Mouse (Mus musculus) embryonic facial prominence, embryonic 12.5 days (tissue): ENCODE measurements at regions not wholly inside any gene's neighbourhood (a gene's known extent, or its start where the extent isn't known, plus 50 kb on each side); places are given as distances from the start of the nearest gene placed in this dataset.

ENCODE experiments used
- ATAC-seq: fragments of 200-750 bp; cut with Nextera tagmentation; 2 replicates; pipeline ENCODE4 v1.8.0; 2017; ENCODE audit not compliant: insufficient number of reproducible peaks, insufficient read depth, low FRiP score, low TSS enrichment
- H3K27ac ChIP-seq: fragments of 300-500 bp; sonication (generic); 2 replicates; pipeline ENCODE4 v1.5.1; 2016; ENCODE audit warnings: mild to moderate bottlenecking
- H3K27me3 ChIP-seq: fragments of 300-500 bp; sonication (generic); 2 replicates; pipeline ENCODE4 v1.6.1; 2016; ENCODE audit warnings: mild to moderate bottlenecking, moderate library complexity
- H3K36me3 ChIP-seq: fragments of 300-500 bp; sonication (generic); 2 replicates; pipeline ENCODE4 v1.6.1; 2016; ENCODE audit warnings: mild to moderate bottlenecking
- H3K4me1 ChIP-seq: fragments of 300-500 bp; sonication (generic); 2 replicates; pipeline ENCODE4 v1.6.1; 2016
- H3K4me2 ChIP-seq: fragments of 300-500 bp; sonication (generic); replicated peaks from 2 replicates; pipeline ENCODE4 v1.6.1; 2016; ENCODE audit warnings: mild to moderate bottlenecking, moderate library complexity
- H3K4me3 ChIP-seq: fragments of 300-500 bp; sonication (generic); 2 replicates; pipeline ENCODE4 v1.5.1; 2016; ENCODE audit warnings: mild to moderate bottlenecking
- H3K9ac ChIP-seq: fragments of 300-500 bp; sonication (generic); 2 replicates; pipeline ENCODE4 v1.6.1; 2016; ENCODE audit warnings: mild to moderate bottlenecking, moderate library complexity
- H3K9me3 ChIP-seq: fragments of 300-500 bp; sonication (generic); 2 replicates; pipeline ENCODE4 v1.6.1; 2016; ENCODE audit warnings: mild to moderate bottlenecking, moderate library complexity
- WGBS: fragments of 180-500 bp; shearing (Covaris S2); methylation state at CpG from one replicate; pipeline ENCODE4 v1.1.7; 2016; 5-methylcytosine and 5-hydroxymethylcytosine counted together

- Histone ChIP-seq H3K27me3 (no peaks in the 10 kb centered on the region), H3K4me3 (no peak overlapping the region), H3K36me3 (no peaks in the 10 kb centered on the region), H3K4me2 (no peak overlapping the region), H3K9ac (no peak overlapping the region), H3K9me3 (no peaks in the 10 kb centered on the region), H3K27ac (no peak overlapping the region), H3K4me1 (no peaks in the 10 kb centered on the region)
- no peak for ATAC-seq
- WGBS = 88% methylated on average over 10 of the region's 10 CpGs
Observed at GRCm38 (mm10) chr7:125187011-125187740, 257.3 kb upstream of the Kdm8 start.

- Histone ChIP-seq H3K4me2 (no peak overlapping the region), H3K27me3 (no peaks in the 10 kb centered on the region), H3K36me3 (no peaks in the 10 kb centered on the region), H3K27ac (no peak overlapping the region), H3K4me1 (no peaks in the 10 kb centered on the region), H3K9me3 (no peaks in the 10 kb centered on the region), H3K9ac (no peak overlapping the region), H3K4me3 (no peak overlapping the region)
- 89% methylated on average over 5 of the region's 5 CpGs for WGBS
- ATAC-seq = no peak
Observed at GRCm38 (mm10) chr7:125188986-125189385, 255.5 kb upstream of the Kdm8 start.

DNA sequence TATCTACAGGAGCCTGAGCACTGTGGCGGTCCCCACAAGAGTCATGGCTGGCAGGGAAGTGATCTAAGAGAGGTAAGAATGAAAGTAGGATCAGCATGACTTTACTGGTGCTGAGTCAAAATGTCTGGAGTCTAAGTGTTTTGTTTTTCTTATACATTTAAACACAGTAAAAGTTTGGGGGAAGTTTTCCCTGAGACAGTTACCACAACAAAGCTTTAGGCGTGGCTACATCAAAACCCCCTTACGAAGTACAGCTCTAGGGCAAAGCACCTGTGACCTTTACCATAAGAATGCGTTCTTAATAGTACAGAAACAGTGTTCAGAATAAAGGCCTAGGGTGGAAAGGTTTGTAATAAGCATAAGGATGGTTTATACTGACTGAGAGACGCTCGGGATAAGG, 254.4 kb upstream of the Kdm8 start:
- H3K4me3 ChIP-seq = no peak overlapping the region
- no peak for ATAC-seq

DNA sequence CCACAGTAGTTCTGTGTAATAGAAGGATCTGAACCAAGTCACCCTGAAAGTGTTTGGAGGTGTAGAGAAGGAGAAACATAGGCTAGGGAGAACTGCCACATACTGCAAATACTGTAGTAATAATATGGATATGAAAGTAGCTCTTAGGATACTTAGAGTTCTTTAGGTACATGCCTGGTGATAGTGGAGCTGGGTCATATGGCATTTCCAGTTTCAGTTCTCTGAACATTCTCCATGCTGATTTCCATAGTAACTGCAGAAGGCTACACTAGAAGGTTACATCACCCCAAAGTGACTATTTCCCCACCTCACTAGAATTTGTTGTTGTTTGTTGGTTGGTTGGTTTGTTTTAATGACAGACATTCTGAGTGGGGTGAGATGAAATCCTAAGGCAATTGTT, 253.2 kb upstream of the Kdm8 start:
- Histone ChIP-seq H3K36me3 (no peaks in the 10 kb centered on the region), H3K4me3 (no peak overlapping the region), H3K4me2 (no peak overlapping the region), H3K27ac (no peak overlapping the region), H3K9ac (no peak overlapping the region), H3K9me3 (no peaks in the 10 kb centered on the region), H3K27me3 (no peaks in the 10 kb centered on the region), H3K4me1 (no peaks in the 10 kb centered on the region)
- ATAC-seq = no peak

More for the DNA sequence above, 254.4 kb upstream of the Kdm8 start:
- Histone ChIP-seq H3K9me3 (no peaks in the 10 kb centered on the region), H3K27me3 (no peaks in the 10 kb centered on the region), H3K4me1 (no peaks in the 10 kb centered on the region), H3K36me3 (no peaks in the 10 kb centered on the region), H3K27ac (no peak overlapping the region), H3K4me2 (no peak overlapping the region), H3K9ac (no peak overlapping the region)
- 79% methylated on average over 6 of the region's 6 CpGs for WGBS

DNA sequence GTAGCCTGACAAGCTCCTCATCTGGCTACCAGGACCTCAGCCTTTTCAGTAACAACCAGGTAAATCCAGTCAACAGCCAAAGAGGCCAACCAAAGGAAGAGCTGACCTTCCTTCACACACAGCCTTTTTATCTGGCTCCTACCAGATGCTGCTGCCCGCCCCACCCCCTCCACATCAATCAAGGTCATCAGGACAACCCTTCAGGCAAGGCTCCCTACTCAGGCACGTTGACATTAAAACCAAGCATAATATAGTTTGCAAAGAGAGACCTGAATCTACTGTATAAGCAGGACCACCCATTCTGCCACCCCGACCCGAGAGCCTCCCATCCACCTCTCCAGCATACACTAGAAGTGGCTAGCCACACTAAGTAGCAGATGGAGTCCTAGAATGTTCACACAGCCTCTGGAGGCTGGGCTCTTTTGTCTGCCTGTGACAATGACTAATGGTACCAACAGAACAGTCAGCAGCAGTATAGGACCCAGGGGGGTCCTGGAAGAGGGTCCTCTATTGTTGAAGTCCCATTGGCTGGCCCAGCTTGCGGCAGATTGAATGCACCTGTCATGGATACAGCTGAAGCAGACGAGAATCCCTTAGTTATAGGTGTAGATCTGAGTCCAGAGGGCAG, 233.0 kb upstream of the Kdm8 start:
- H3K9ac ChIP-seq = no peak overlapping the region
- H3K4me3 ChIP-seq = no peak overlapping the region
- H3K9me3 ChIP-seq = no peaks in the 10 kb centered on the region
- H3K4me1 ChIP-seq = no peaks in the 10 kb centered on the region
- ATAC-seq = no peak
- H3K36me3 ChIP-seq = no peaks in the 10 kb centered on the region
- H3K27me3 ChIP-seq = no peaks in the 10 kb centered on the region
- 76% methylated on average over 6 of the region's 6 CpGs for WGBS
- H3K4me2 ChIP-seq = no peak overlapping the region
- H3K27ac ChIP-seq = no peak overlapping the region

DNA sequence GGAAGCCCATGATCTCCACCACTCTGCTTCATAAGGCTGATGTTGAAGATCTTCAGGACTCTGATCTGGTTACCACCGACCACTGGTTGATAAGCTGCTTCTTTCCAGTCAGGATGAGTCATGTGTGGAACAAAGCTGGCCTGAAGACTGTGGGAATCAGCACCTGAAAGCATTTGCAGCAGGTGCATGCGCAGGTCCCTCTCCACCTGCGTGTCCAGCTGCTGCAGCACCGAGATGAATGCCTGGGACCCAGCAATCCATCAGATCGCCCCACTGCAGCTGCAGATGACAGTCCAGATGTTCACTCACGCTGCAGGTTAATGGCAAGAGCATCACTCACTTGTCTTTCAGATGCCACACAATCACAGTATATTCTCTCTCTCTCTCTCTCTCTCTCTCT, 230.4 kb upstream of the Kdm8 start:
- Histone ChIP-seq H3K9ac (no peak overlapping the region), H3K27me3 (no peaks in the 10 kb centered on the region), H3K4me2 (no peak overlapping the region), H3K4me1 (peaks cover 8% of the 10 kb centered on the region), H3K9me3 (no peaks in the 10 kb centered on the region), H3K27ac (no peak overlapping the region), H3K4me3 (no peak overlapping the region), H3K36me3 (no peaks in the 10 kb centered on the region)
- no peak for ATAC-seq
- 69% methylated on average over 6 of the region's 6 CpGs for WGBS

DNA sequence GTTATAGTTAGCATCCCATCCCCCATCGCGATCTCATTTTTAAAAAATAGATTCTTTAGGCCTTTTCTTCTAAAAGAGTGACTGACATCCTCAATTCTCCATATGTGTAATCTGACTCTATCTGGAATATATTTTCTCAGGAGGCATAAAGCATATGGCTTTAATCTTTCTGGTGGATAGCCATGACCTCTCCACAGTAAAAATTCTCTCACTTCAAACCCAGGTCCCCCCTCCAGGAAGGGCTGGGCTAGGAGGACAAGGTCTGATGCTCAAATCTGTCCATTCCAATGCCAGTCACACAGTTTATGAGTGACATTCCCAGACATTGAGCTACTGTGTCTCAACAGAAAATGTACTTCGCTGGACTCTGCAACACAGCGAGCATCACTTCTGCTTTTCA, 226.8 kb upstream of the Kdm8 start:
- no peaks in the 10 kb centered on the region for H3K27me3 ChIP-seq
- H3K36me3 ChIP-seq = no peaks in the 10 kb centered on the region
- no peak overlapping the region for H3K9ac ChIP-seq
- H3K4me1 ChIP-seq = peaks cover 8% of the 10 kb centered on the region
- 67% methylated on average over 4 of the region's 4 CpGs for WGBS
- H3K9me3 ChIP-seq = no peaks in the 10 kb centered on the region
- H3K27ac ChIP-seq = 0 out of 2 replicates have a peak overlapping the region, but pooled peaks have one; percentile 54
- no peak for ATAC-seq
- H3K4me3 ChIP-seq = no peak overlapping the region
- H3K4me2 ChIP-seq = no peak overlapping the region

DNA sequence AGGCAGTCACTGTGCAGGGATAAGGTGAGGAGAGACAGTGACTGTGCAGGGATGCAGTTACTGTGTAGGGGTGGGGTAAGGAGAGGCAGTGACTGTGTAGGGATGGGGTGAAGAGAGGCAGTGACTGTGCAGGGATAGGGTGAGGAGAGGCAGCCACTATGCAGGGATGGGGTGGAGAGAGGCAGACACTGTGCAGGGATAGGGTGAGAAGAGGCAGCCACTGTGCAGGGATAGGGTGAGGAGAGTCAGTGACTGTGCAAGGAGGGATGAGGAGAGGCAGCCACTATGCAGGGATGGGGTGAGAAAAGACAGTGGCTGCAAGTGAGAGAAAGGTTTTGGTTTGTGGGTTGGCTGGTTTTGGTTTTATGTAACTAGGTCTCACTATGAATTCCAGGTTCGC, 221.8 kb upstream of the Kdm8 start:
- WGBS = 90% methylated on average over 1 of the region's 1 CpGs
- Histone ChIP-seq H3K4me1 (peaks cover 4% of the 10 kb centered on the region), H3K9ac (no peak overlapping the region), H3K9me3 (no peaks in the 10 kb centered on the region), H3K4me2 (no peak overlapping the region), H3K4me3 (no peak overlapping the region), H3K36me3 (no peaks in the 10 kb centered on the region), H3K27me3 (no peaks in the 10 kb centered on the region), H3K27ac (no peak overlapping the region)
- ATAC-seq = no peak

- Histone ChIP-seq H3K4me2 (no peak overlapping the region), H3K4me3 (no peak overlapping the region), H3K9ac (no peak overlapping the region), H3K27ac (no peak overlapping the region), H3K27me3 (no peaks in the 10 kb centered on the region), H3K36me3 (no peaks in the 10 kb centered on the region), H3K4me1 (no peaks in the 10 kb centered on the region), H3K9me3 (no peaks in the 10 kb centered on the region)
- no peak for ATAC-seq
- WGBS = 50% methylated on average over 7 of the region's 7 CpGs
Observed at GRCm38 (mm10) chr7:125234911-125235310, 209.6 kb upstream of the Kdm8 start.

DNA sequence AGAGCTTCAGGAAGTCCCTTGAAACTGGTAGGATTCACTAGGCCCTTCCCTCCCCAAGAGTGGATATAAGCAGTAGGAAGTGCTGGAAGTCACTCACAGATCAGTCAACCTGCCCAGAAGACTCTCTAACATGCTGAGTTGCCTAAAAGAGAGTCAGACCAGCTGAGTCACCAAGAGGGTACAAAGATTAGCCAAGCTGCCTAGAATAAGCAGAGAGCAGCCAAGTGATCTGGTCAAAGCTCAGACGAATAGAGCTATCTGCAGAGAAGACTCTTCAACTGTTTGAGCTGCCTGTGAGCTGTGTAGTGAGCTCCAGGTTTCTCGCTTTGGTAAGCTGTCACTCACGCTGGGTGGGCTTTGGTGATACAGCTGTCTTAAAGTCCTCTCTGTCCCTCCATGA, 207.4 kb upstream of the Kdm8 start:
- no peak overlapping the region for H3K27ac ChIP-seq
- ATAC-seq = no peak
- no peak overlapping the region for H3K4me2 ChIP-seq
- 81% methylated on average over 3 of the region's 3 CpGs for WGBS
- no peak overlapping the region for H3K9ac ChIP-seq
- H3K36me3 ChIP-seq = no peaks in the 10 kb centered on the region
- no peak overlapping the region for H3K4me3 ChIP-seq
- H3K27me3 ChIP-seq = no peaks in the 10 kb centered on the region
- no peaks in the 10 kb centered on the region for H3K4me1 ChIP-seq
- no peaks in the 10 kb centered on the region for H3K9me3 ChIP-seq

- Histone ChIP-seq H3K36me3 (no peaks in the 10 kb centered on the region), H3K4me3 (no peak overlapping the region), H3K9me3 (no peaks in the 10 kb centered on the region), H3K4me1 (no peaks in the 10 kb centered on the region), H3K9ac (no peak overlapping the region), H3K27me3 (no peaks in the 10 kb centered on the region), H3K27ac (no peak overlapping the region), H3K4me2 (no peak overlapping the region)
- no peak for ATAC-seq
- 74% methylated on average over 3 of the region's 3 CpGs for WGBS
Observed at GRCm38 (mm10) chr7:125243021-125243420, 201.5 kb upstream of the Kdm8 start.

GRCm38 (mm10) chr7:125248386-125248785, 196.1 kb upstream of the Kdm8 start:
- no peak overlapping the region for H3K4me2 ChIP-seq
- ATAC-seq = no peak
- H3K9ac ChIP-seq = no peak overlapping the region
- no peaks in the 10 kb centered on the region for H3K27me3 ChIP-seq
- no peaks in the 10 kb centered on the region for H3K36me3 ChIP-seq
- no peak overlapping the region for H3K4me3 ChIP-seq
- H3K27ac ChIP-seq = no peak overlapping the region
- H3K9me3 ChIP-seq = no peaks in the 10 kb centered on the region
- WGBS = 91% methylated on average over 3 of the region's 3 CpGs
- H3K4me1 ChIP-seq = no peaks in the 10 kb centered on the region
